Mouse (Mus musculus) heart, postnatal 14 days (tissue): ENCODE measurements around the gene Fam207a. TPM values are rescaled to one million over a fixed set of nuclear protein-coding genes. Genes with fewer than 3 reads are reported as not detected.

Experiments
- total RNA-seq, 2 experiments: library from RNA; stranded (reverse); gene quantifications; 2 replicates each; pipeline ENCODE4 v1.2.3; 2021

The Fam207a gene
- total RNA-seq, 2 experiments from 2014 or later = 9.6 TPM

Other genes starting within 250 kb of the Fam207a start
- gene Adarb1, start 97.5 kb downstream of the Fam207a start, total RNA-seq = 10 to 100 TPM; 22.9 to 25.9 TPM
- gene Itgb2, start 14.5 kb upstream of the Fam207a start, total RNA-seq = 1 to 10 TPM; 5.4 to 9.0 TPM
- 100 to 1,000 TPM; 128 to 132 TPM for gene Pttg1ip, start 65.9 kb upstream of the Fam207a start, total RNA-seq
- gene Sumo3, start 90.3 kb upstream of the Fam207a start, total RNA-seq = 10 to 100 TPM; 53.7 to 61.6 TPM
- gene Gm49325, start 90.4 kb upstream of the Fam207a start, total RNA-seq = 10 to 100 TPM in 1 of 2 experiments, 1 to 10 TPM in 1; 7.6 to 12.7 TPM
- 10 to 100 TPM; 59.2 to 60.6 TPM for gene Ube2g2, start 106.5 kb upstream of the Fam207a start, total RNA-seq
- under 1 TPM in 1 of 2 experiments, not detected in 1; 0.17 TPM for gene Tspear, start 170.8 kb upstream of the Fam207a start, total RNA-seq
- not detected for gene Gm19402, start 175.0 kb upstream of the Fam207a start, total RNA-seq
- not detected for gene Gm9508, start 181.4 kb upstream of the Fam207a start, total RNA-seq
- gene Gm10272, start 190.8 kb upstream of the Fam207a start, total RNA-seq = not detected
- gene Gm10024, start 195.7 kb upstream of the Fam207a start, total RNA-seq = not detected
- gene Gm10142, start 200.0 kb upstream of the Fam207a start, total RNA-seq = not detected
- not detected for gene Krtap12-1, start 204.8 kb upstream of the Fam207a start, total RNA-seq
- not detected for gene Gm10100, start 210.7 kb upstream of the Fam207a start, total RNA-seq
- not detected for gene Gm18596, start 226.9 kb upstream of the Fam207a start, total RNA-seq
- not detected for gene Gm9736, start 235.6 kb upstream of the Fam207a start, total RNA-seq
- gene Gm3233, start 243.9 kb upstream of the Fam207a start, total RNA-seq = not detected